Mouse (Mus musculus): Measurements from ENCODE around the gene Pheta1. TPM values are rescaled to one million over a fixed set of nuclear protein-coding genes. Genes with fewer than 3 reads are reported as not detected.
"Not testable (repeated sequence)": the region's sequence is repeated elsewhere in the genome, so short reads cannot be mapped to it uniquely, and the experiment has no call there.

The Pheta1 gene
- polyA plus RNA-seq, 1 experiment from 2014 or later, result 59.3 TPM

DNA sequence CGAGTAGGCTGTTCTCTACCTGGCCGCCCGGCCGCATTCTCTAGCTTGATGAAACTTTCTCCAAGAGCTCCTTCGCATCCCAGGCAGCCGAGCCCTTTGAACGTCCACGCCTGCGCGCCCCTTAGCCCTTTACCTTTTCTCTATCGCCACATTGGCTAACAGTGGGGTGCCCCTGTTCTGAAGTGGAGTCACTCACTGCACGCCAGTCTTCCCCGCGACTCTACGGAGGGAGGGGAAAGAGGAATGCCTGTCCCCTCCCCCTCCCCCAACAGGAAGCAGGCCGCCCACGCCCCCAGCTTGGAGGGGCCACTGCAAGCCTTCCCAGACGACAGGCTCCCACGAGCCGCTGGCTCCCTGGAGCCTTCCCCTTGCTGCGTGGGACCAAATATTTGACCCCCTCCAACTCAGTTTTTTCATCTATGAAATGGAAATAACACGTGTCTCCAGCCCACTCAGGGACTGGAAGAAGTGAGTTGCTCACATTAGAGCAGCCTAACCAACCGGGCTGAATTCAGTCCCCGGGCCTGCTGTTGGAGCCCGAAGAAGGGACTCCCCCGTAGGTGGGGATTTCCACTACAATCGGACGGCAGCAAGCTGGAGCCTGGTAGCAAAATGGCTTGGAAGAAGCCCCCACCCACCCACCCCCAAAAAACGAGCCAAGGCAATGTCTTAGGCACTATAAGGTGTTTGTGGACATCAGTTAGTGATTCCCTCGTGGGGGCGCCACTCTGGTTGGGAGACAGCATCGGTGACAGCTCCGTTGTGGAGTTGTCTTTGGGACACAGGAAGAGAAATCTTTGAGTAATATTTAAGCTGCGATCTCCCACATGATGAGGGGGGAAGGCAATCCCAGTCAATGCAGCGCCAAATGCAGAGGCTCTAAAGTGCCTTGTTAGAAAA lies 11.1 kb upstream of the Pheta1 start, which contains the start of gene Sh2b3:
Sh2b3 (minus strand) TSS at position 206 of the 900 bp plus-strand sequence.
- no peak; the same call in none of the 2 replicates for ATAC-seq (replicated peaks)
- H3K27ac ChIP-seq (replicated peaks), result peak within 1 kb of the TSS; percentile 44; the same call in 1 of the 2 replicates
- peak within 1 kb of the TSS; percentile 87 for H3K4me3 ChIP-seq
- H3K36me3 ChIP-seq, result no peaks in the 10 kb centered on the region
- H3K4me1 ChIP-seq, result peaks cover 46% of the 10 kb centered on the region
- 1% methylated on average over 35 of the region's 35 CpGs for WGBS
- H3K27me3 ChIP-seq, result peaks cover 28% of the 10 kb centered on the region
- peak within 1 kb of the TSS; percentile 97 for H3K4me2 ChIP-seq (replicated peaks)
- H3K9me3 ChIP-seq, result no peaks in the 10 kb centered on the region
- peak within 1 kb of the TSS; percentile 78 for H3K9ac ChIP-seq (replicated peaks)

DNA sequence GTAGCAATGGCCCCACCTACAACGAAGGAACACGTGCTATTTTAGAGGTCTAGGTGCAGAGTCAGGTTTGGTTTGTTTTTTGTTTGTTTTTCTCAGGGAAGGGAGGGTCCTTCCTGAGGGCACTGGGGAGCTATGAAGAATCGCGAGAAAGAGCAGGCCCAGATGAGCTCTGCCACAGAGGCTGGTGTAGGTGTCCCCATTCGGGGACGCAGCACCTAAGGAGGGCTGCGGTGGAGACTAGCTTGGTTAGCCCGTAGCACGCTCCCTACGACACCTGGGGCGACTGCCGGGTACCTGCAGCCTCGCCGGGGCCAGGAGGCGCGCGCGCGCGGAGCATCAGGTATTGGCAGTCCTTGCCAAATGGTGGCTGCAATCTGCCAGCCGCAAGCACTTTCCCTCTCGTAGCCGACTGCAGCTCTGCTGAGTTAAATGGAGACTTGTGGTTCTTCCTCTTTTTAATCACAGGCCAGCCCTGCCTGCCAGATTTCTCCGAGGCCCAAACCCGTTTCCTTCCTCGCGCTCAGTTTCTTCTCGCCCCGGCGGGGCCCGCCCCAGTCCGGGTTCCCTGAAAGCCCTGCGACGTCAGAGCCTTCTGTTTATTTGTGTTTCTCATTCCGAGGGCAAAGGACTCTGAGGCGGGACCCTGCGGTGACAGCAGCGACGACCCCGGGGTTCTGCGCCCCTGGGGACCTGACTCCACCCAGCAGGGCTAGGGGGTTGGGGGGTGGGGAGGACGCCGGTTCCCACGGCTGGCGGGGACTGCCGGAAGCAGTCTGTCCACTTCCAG lies 10.2 kb upstream of the Pheta1 start:
- Histone ChIP-seq H3K4me1 (peaks cover 50% of the 10 kb centered on the region), H3K4me3 (peak overlapping the region; percentile 36), H3K27me3 (peaks cover 33% of the 10 kb centered on the region), H3K9ac (replicated peaks) (peak overlapping the region; percentile 37), H3K9me3 (no peaks in the 10 kb centered on the region), H3K36me3 (no peaks in the 10 kb centered on the region), H3K4me2 (replicated peaks) (peak overlapping the region; percentile 61), H3K27ac (replicated peaks) (no peak overlapping the region)
- no peak for ATAC-seq (replicated peaks)
- WGBS, result under 1% methylated on average over 46 of the region's 46 CpGs

DNA sequence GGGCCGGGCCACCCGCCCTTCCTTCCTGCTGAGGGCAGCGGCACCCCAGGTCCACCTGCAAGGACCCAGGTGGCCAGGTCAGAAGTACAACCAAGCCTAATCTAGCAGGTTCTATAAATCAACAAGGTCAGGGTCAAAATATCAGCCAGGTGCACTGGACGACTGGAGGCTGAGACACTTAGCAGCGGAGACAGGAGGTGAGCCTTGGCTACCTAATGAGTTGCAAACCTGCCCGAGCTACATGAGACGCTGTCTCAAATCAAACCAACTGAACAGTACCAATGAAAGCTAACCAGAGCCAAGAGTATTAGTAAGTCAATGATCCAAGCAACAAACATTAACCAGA lies 9.7 kb upstream of the Pheta1 start:
- Histone ChIP-seq H3K36me3 (no peaks in the 10 kb centered on the region), H3K9me3 (no peaks in the 10 kb centered on the region), H3K4me2 (replicated peaks) (peak overlapping the region; percentile 61), H3K9ac (replicated peaks) (peak overlapping the region; percentile 37; the same call in 1 of the 2 replicates), H3K27me3 (peaks cover 38% of the 10 kb centered on the region), H3K4me3 (peak overlapping the region; percentile 36), H3K4me1 (peaks cover 52% of the 10 kb centered on the region), H3K27ac (replicated peaks) (no peak overlapping the region)
- 33% methylated on average over 7 of the region's 7 CpGs for WGBS
- ATAC-seq (replicated peaks), result no peak

DNA sequence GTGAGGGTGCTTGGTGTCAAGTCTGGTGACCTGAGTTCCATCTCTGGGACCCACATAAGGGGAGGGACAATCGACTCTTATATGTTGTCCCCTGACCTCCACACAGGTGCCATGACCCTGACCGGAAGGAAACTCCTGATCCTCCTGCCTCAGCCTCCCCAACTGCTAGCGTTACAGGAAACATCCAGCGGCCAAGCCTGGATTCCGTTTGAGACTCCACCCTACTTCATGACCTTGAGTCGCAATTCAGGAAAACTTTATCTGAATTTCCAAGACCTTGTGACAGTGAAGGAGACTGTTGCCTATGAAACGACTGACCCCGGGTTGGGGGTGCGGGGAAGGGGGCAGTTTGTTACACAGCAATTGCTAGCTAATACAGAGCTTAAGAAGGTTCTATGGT lies 7.3 kb upstream of the Pheta1 start:
- no peak overlapping the region for H3K4me3 ChIP-seq
- H3K27me3 ChIP-seq, result peaks cover 41% of the 10 kb centered on the region
- H3K36me3 ChIP-seq, result no peaks in the 10 kb centered on the region
- H3K9ac ChIP-seq (replicated peaks), result no peak overlapping the region
- WGBS, result 93% methylated on average over 9 of the region's 9 CpGs
- no peak overlapping the region for H3K27ac ChIP-seq (replicated peaks)
- no peak overlapping the region for H3K4me2 ChIP-seq (replicated peaks)
- H3K4me1 ChIP-seq, result peaks cover 37% of the 10 kb centered on the region
- H3K9me3 ChIP-seq, result no peaks in the 10 kb centered on the region
- ATAC-seq (replicated peaks), result no peak

DNA sequence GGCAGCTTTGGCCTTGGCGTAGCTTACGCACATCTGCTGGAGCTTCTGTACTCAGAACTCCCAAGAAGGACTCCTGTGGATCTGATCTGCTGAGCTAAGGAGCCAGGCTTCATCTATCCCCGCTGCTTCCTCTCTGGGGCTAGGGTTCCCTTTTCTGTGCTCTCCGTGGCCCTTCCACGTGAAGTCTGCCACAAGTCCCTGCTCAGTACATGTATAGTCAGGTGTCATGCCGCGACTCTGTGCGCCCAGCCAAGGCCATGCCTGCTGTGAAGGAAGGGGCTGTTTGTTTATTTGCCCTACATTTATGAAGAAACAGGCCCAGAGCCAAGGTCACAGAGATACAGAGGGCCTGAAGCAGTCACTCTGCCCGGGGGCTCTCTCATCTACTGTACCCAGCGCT lies 6.8 kb upstream of the Pheta1 start:
- Histone ChIP-seq H3K9ac (replicated peaks) (no peak overlapping the region), H3K4me2 (replicated peaks) (no peak overlapping the region), H3K36me3 (no peaks in the 10 kb centered on the region), H3K4me3 (no peak overlapping the region), H3K4me1 (peaks cover 35% of the 10 kb centered on the region), H3K9me3 (no peaks in the 10 kb centered on the region), H3K27ac (replicated peaks) (no peak overlapping the region), H3K27me3 (peaks cover 40% of the 10 kb centered on the region)
- ATAC-seq (replicated peaks), result no peak
- 42% methylated on average over 10 of the region's 10 CpGs for WGBS

DNA sequence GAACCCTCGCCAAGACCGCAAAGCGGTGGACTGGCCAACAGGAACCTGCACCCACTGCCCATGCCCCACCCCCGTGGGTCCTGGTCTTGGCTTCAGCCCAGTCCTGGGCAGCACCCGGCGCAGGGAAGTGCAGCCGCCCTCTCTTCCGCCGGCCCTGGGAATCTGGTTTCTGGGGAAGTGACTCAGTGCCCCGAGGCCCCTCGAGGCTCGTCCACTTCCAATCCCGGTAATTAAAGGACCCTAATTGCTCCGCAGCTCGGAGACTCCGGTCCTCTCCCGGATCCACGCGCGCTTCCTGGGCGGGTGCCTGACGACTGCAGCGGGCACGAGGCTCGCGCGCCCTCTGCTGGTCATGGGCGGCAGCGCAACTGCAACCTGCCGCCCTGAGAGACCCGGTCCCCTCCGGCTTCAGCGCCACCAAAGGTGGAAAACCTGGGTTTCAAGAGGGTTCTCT lies 6.1 kb upstream of the Pheta1 start:
- Histone ChIP-seq H3K4me3 (peak overlapping the region; percentile 50), H3K36me3 (no peaks in the 10 kb centered on the region), H3K27me3 (peaks cover 32% of the 10 kb centered on the region), H3K9me3 (no peaks in the 10 kb centered on the region), H3K9ac (replicated peaks) (peak overlapping the region; percentile 57), H3K27ac (replicated peaks) (no peak overlapping the region), H3K4me2 (replicated peaks) (peak overlapping the region; percentile 77), H3K4me1 (peaks cover 29% of the 10 kb centered on the region)
- ATAC-seq (replicated peaks), result peak; percentile 52
- WGBS, result under 1% methylated on average over 33 of the region's 33 CpGs

DNA sequence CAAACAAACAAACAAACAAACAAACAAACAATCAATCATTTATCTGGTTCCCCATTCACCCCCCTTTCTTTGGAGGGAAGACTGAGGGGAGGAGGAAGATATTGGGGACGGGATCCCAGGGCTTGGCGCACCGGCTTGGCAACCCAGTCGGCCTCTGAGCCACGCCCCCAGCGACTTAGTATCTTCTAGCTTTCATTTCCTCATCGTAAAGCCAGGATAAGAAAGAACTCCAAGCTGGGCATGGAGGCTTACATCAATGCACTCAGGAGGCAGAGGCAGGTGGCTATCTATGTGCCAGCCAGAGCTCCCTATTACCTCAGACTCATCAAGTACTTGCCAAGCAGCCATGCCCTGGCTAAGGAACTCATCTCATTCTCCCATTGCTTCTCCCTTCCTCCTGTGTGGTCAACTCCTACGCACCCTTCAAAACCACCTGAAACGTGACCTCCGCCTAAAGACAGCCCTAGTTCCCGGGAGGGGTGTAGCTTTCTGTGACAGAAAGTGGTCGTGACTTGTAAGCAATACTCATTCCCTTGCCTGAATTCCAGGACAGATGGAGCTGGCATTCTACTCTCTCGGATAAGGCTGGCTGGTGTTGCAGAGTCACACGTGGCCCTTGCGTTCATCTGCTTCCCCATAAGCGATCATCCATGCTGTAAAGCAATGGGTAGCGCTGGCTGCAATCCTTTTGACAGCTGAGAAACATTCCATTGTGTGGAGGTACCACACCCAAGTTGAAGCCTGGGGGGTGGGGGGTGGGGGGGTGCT lies 5.5 kb upstream of the Pheta1 start:
- Histone ChIP-seq H3K4me2 (replicated peaks) (peak overlapping the region; percentile 77), H3K36me3 (no peaks in the 10 kb centered on the region), H3K9me3 (no peaks in the 10 kb centered on the region), H3K27ac (replicated peaks) (no peak overlapping the region), H3K4me1 (peaks cover 29% of the 10 kb centered on the region), H3K9ac (replicated peaks) (0 out of 2 replicates have a peak overlapping the region, but pooled peaks have one; percentile 57), H3K4me3 (peak overlapping the region; percentile 50), H3K27me3 (peaks cover 30% of the 10 kb centered on the region)
- WGBS, result 11% methylated on average over 17 of the region's 17 CpGs
- no peak for ATAC-seq (replicated peaks)

DNA sequence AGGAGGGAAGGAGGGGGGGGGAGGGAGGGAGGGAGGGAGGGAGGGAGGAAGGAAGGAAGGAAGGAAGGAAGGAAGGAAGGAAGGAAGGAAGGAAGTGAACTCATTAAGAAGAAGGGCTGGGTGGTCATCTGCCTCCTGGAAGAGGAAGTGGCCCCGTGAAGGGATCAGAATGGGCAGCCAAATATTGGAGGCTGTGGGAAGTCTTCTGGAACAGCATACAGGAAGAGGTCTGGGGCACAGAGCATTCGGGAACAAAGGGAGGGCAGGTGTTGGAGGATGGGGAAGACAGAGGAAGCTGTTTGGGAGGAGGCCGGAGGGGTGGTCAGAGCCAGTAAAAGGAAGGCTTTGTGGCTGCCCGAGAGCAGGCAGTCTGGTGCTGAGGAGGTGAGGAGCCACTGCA lies 3.4 kb upstream of the Pheta1 start:
- Histone ChIP-seq H3K4me2 (replicated peaks) (no peak overlapping the region), H3K4me3 (no peak overlapping the region), H3K4me1 (peaks cover 34% of the 10 kb centered on the region), H3K27me3 (peaks cover 18% of the 10 kb centered on the region), H3K9me3 (no peaks in the 10 kb centered on the region), H3K36me3 (no peaks in the 10 kb centered on the region), H3K27ac (replicated peaks) (no peak overlapping the region), H3K9ac (replicated peaks) (no peak overlapping the region)
- no peak for ATAC-seq (replicated peaks)
- 45% methylated on average over 4 of the region's 4 CpGs for WGBS

- ATAC-seq (replicated peaks), result no peak
- 84% methylated on average over 11 of the region's 11 CpGs for WGBS
- Histone ChIP-seq H3K27ac (replicated peaks) (no peak overlapping the region), H3K4me3 (no peak overlapping the region), H3K27me3 (peaks cover 18% of the 10 kb centered on the region), H3K36me3 (no peaks in the 10 kb centered on the region), H3K4me1 (peaks cover 43% of the 10 kb centered on the region), H3K4me2 (replicated peaks) (no peak overlapping the region), H3K9me3 (no peaks in the 10 kb centered on the region), H3K9ac (replicated peaks) (no peak overlapping the region)
Measured at GRCm38 (mm10) chr5:121846322-121846721, 2.5 kb upstream of the Pheta1 start.

DNA sequence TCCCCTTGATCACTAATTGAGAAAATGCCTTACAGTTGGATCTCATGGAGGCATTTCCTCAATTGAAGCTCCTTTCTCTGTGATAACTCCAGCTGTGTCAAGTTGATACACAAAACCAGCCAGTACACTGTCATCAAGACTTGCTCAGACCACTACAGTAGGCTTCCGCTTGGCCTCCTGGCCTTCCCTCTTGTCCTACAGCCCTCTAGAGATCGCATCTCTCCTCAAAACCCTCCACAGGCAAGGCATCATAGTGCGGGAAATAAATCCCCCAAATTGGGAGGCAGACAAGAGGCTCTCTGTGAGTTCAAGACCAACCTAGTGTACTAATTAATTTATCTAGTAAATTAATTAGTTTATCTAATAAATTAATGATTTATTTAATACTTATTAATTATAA lies 1.5 kb upstream of the Pheta1 start:
- H3K9me3 ChIP-seq; H3K4me3 ChIP-seq; H3K9ac ChIP-seq (replicated peaks); H3K36me3 ChIP-seq; ATAC-seq (replicated peaks); H3K27ac ChIP-seq (replicated peaks); H3K4me2 ChIP-seq (replicated peaks): not testable (repeated sequence)
- H3K27me3 ChIP-seq, result peaks cover 13% of the 10 kb centered on the region
- H3K4me1 ChIP-seq, result peaks cover 48% of the 10 kb centered on the region
- 75% methylated on average over 3 of the region's 3 CpGs for WGBS

DNA sequence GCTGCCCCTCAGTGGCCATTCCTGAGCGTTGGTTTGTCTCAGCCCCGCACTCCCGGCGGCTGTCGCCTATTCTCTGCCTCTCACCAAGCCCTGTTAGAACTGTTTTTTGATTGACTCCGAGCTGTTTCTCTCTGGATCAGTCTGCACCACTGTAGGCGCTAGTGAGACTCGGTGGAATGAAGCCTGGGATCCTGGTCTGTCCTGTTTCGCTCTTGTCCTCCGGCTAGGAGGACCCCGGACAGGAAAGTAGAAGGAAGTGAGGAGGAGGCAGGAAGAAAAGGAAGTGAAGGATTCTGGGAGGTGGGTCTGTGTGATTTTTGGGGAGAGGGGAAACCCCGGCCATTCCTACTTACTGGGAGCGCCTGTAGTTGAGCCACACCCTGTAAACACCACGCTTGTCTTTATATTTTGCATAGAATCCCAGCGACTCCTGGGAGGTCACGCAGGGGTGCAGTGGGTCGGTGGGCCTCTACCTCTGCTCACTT lies 707 bp upstream of the Pheta1 start:
- under 1% methylated on average over 17 of the region's 17 CpGs for WGBS
- Histone ChIP-seq H3K27ac (replicated peaks) (peak overlapping the region; percentile 62), H3K4me1 (peaks cover 41% of the 10 kb centered on the region), H3K36me3 (peaks cover 16% of the 10 kb centered on the region), H3K27me3 (peaks cover 13% of the 10 kb centered on the region), H3K9ac (replicated peaks) (peak overlapping the region; percentile 73), H3K9me3 (no peaks in the 10 kb centered on the region), H3K4me3 (peak overlapping the region; percentile 78), H3K4me2 (replicated peaks) (peak overlapping the region; percentile 54)
- ATAC-seq (replicated peaks), result peak; percentile 24; the same call in 1 of the 2 replicates
